Mouse (Mus musculus) forebrain, embryonic 12.5 days (tissue): ENCODE measurements around the gene Dennd4b. TPM values are rescaled to one million over a fixed set of nuclear protein-coding genes. Genes with fewer than 3 reads are reported as not detected.

ENCODE experiments used
- ATAC-seq: fragments of 200-750 bp; cut with Nextera tagmentation; 2 replicates; pipeline ENCODE4 v1.8.0; 2017; ENCODE audit warnings: moderate TSS enrichment; ENCODE audit not compliant: low FRiP score
- H3K27ac ChIP-seq: fragments of 300-500 bp; sonication (generic); 2 replicates; pipeline ENCODE4 v1.5.1; 2016; ENCODE audit warnings: mild to moderate bottlenecking
- H3K27me3 ChIP-seq: fragments of 300-500 bp; sonication (generic); 2 replicates; pipeline ENCODE4 v1.6.1; 2016; ENCODE audit warnings: mild to moderate bottlenecking
- H3K36me3 ChIP-seq: fragments of 300-500 bp; sonication (generic); replicated peaks from 2 replicates; pipeline ENCODE4 v1.6.1; 2016; ENCODE audit warnings: mild to moderate bottlenecking
- H3K4me1 ChIP-seq: fragments of 300-500 bp; sonication (generic); 2 replicates; pipeline ENCODE4 v1.6.1; 2016
- H3K4me2 ChIP-seq: fragments of 300-500 bp; sonication (generic); 2 replicates; pipeline ENCODE4 v1.6.1; 2016; ENCODE audit warnings: mild to moderate bottlenecking, moderate library complexity
- H3K4me3 ChIP-seq: fragments of 300-500 bp; sonication (generic); replicated peaks from 2 replicates; pipeline ENCODE4 v1.5.1; 2016; ENCODE audit warnings: mild to moderate bottlenecking
- H3K9ac ChIP-seq: fragments of 300-500 bp; sonication (generic); 2 replicates; pipeline ENCODE4 v1.6.1; 2016; ENCODE audit warnings: mild to moderate bottlenecking
- H3K9me3 ChIP-seq: fragments of 300-500 bp; sonication (generic); 2 replicates; pipeline ENCODE4 v1.6.1; 2016
- WGBS: fragments of 180-500 bp; shearing (Covaris S2); methylation state at CpG from one replicate; pipeline ENCODE4 v1.1.7; 2016; 5-methylcytosine and 5-hydroxymethylcytosine counted together
- polyA plus RNA-seq: library from polyadenylated mRNA; unstranded; fragments of >200 nt; fragmentation: Nextera tagmentation; extraction: Ambion mirVana; gene quantifications from 2 replicates; pipeline ENCODE4 v1.2.1, GENCODE M21; 2016

Dennd4b gene
- polyA plus RNA-seq, 1 experiment from 2014 or later, result 6.0 TPM

DNA sequence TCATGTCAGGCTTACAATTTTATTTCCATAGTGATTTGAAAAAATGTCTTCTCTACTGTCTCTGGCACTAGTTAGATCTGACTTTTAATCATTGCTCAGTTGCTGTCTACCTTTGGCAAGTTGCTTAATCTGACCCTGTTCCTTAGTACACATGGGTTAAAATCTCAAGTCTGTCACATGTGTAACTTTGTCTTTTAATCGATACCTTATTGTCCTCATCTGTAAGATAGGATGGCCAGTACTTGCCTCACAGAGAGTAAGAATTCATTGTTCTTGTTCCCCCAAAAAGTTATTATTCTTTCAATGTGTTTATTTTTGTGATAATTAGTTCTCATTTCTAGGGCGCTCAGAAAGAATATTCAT lies 27.0 kb downstream of the Dennd4b start:
- peaks cover 23% of the 10 kb centered on the region for H3K4me1 ChIP-seq
- no peaks in the 10 kb centered on the region for H3K9me3 ChIP-seq
- no peaks in the 10 kb centered on the region for H3K36me3 ChIP-seq
- peak overlapping the region; percentile 57 for H3K4me2 ChIP-seq
- no peaks in the 10 kb centered on the region for H3K27me3 ChIP-seq
- ATAC-seq, result no peak
- H3K27ac ChIP-seq, result peak overlapping the region; percentile 99
- H3K4me3 ChIP-seq, result peak overlapping the region; percentile 88
- 41% methylated on average over 2 of the region's 2 CpGs for WGBS
- peak overlapping the region; percentile 62 for H3K9ac ChIP-seq

DNA sequence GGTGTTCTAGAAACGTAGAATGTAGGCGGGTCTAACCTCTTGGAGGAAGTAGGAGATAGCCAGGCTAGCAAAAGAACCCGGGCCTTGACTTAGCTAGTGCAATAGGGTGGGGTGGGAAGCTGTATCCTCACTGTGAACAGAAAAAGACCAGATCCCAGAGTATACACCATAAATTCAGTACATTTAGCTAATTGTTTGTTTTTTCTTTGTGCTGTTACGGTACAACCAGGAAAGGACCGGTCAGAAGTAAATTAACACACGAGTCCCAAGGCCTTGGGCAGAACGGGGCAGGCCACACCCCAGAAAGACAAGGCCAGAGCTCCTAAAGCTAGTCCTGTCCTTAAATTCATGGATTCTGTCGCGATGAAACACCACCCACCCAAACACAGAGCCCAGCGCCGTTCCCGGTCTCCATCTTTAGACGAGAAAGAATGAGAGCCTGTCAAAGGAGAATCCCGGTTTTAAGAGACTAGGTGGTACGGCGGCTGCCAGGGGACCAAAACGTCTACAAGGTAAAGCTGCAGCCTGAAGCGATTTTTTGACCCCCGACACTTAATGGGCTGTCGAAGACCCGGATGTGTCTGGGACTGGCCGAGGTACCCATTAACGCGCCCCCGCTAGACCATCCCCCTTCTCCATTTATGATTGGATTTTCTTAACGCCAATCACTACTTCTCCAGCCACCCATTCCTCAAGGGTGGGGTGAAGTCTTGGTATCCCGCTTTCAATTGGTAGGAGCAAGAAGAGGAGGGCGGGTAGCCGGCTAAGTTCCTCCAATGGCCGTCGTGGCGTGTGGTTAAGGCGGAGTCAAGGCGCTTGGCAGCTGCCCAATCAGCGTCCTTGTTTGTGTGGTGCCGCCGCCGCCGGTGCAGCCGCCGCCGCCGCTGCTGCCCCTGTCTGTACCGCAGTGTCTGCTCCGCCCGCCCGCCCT lies 27.6 kb downstream of the Dennd4b start, which contains the start of gene Gatad2b:
TSS of gene Gatad2b (plus strand) at position 834 of the 931 bp plus-strand sequence.
- Histone ChIP-seq H3K27ac (peak within 1 kb of the TSS; percentile 99), H3K4me1 (peaks cover 23% of the 10 kb centered on the region), H3K4me2 (peak within 1 kb of the TSS; percentile 93), H3K27me3 (no peaks in the 10 kb centered on the region), H3K36me3 (no peaks in the 10 kb centered on the region), H3K9ac (peak within 1 kb of the TSS; percentile 96), H3K4me3 (peak within 1 kb of the TSS; percentile 88), H3K9me3 (no peaks in the 10 kb centered on the region)
- ATAC-seq, result peak; percentile 98
- under 1% methylated on average over 44 of the region's 47 CpGs for WGBS

GRCm38 (mm10) chr3:90293352-90294063 lies 28.5 kb downstream of the Dennd4b start:
- under 1% methylated on average over 35 of the region's 68 CpGs for WGBS
- peak; percentile 65 for ATAC-seq
- Histone ChIP-seq H3K4me2 (peak overlapping the region; percentile 93), H3K27me3 (no peaks in the 10 kb centered on the region), H3K27ac (peak overlapping the region; percentile 99), H3K36me3 (no peaks in the 10 kb centered on the region; the same call in 1 of the 2 replicates), H3K4me1 (peaks cover 23% of the 10 kb centered on the region), H3K4me3 (peak overlapping the region; percentile 88), H3K9me3 (no peaks in the 10 kb centered on the region), H3K9ac (peak overlapping the region; percentile 96)

DNA sequence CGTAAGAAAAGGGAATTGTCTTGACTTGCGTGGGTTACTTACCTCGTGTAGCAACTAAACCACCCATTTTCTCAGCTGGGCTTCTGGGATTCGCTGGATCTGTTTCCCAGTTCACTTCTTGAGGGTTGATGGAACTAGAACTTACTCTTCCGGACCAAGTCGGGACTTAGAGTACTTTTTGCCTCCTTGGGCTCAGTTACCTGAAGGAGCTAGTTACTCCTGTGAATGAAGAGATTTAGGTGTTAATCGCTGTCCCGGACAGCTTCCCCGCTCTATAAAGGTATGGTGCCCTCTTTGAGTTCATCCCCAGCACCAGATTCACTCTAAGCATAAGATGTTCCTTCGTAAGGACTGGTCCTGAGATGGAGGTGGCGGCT lies 29.1 kb downstream of the Dennd4b start:
- Histone ChIP-seq H3K27ac (peak overlapping the region; percentile 99), H3K4me1 (peaks cover 23% of the 10 kb centered on the region), H3K9me3 (no peaks in the 10 kb centered on the region), H3K9ac (peak overlapping the region; percentile 96), H3K4me3 (peak overlapping the region; percentile 88), H3K27me3 (no peaks in the 10 kb centered on the region), H3K4me2 (peak overlapping the region; percentile 93), H3K36me3 (no peaks in the 10 kb centered on the region; the same call in 1 of the 2 replicates)
- 2% methylated on average over 11 of the region's 11 CpGs for WGBS
- ATAC-seq, result no peak

DNA sequence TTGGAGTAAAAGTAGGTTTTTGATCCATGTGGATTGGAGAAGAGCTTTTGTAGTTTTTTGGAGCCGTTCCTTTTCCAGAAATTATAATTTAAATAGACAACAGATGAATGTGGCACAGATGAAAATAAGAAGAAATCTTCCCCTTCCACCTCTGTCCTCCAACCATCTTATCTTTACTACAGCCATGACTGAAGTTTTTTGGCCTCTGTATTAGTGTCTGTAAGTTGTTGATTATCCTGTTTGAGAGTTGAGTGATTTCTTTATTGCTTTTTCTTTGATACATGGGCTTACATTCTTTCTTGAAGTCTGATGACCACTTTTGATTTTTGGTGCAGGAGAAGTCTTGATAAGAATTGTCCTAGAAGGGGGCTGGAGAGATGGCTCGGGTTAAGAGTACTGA lies 29.7 kb downstream of the Dennd4b start:
- Histone ChIP-seq H3K36me3 (no peaks in the 10 kb centered on the region; the same call in 1 of the 2 replicates), H3K9ac (peak overlapping the region; percentile 96), H3K27ac (no peak overlapping the region), H3K4me1 (peaks cover 23% of the 10 kb centered on the region), H3K4me2 (peak overlapping the region; percentile 93), H3K27me3 (no peaks in the 10 kb centered on the region), H3K4me3 (peak overlapping the region; percentile 88), H3K9me3 (no peaks in the 10 kb centered on the region)
- ATAC-seq, result no peak
- 80% methylated on average over 2 of the region's 2 CpGs for WGBS

- Histone ChIP-seq H3K27ac (no peak overlapping the region), H3K9ac (no peak overlapping the region), H3K36me3 (no peaks in the 10 kb centered on the region), H3K9me3 (no peaks in the 10 kb centered on the region), H3K27me3 (no peaks in the 10 kb centered on the region), H3K4me1 (no peaks in the 10 kb centered on the region), H3K4me3 (no peak overlapping the region), H3K4me2 (no peak overlapping the region)
- no peak for ATAC-seq
- 86% methylated on average over 3 of the region's 3 CpGs for WGBS
Measured at GRCm38 (mm10) chr3:90305801-90306200, 40.8 kb downstream of the Dennd4b start.

- no peaks in the 10 kb centered on the region for H3K4me1 ChIP-seq
- H3K27me3 ChIP-seq, result no peaks in the 10 kb centered on the region
- H3K27ac ChIP-seq, result no peak overlapping the region
- H3K9me3 ChIP-seq, result no peaks in the 10 kb centered on the region
- H3K36me3 ChIP-seq, result peaks cover 3% of the 10 kb centered on the region
- no peak overlapping the region for H3K9ac ChIP-seq
- H3K4me2 ChIP-seq, result no peak overlapping the region
- no peak for ATAC-seq
- no peak overlapping the region for H3K4me3 ChIP-seq
Measured at GRCm38 (mm10) chr3:90309589-90309988, 44.6 kb downstream of the Dennd4b start.

GRCm38 (mm10) chr3:90313367-90313766 lies 48.4 kb downstream of the Dennd4b start:
- ATAC-seq, result no peak
- H3K4me2 ChIP-seq, result no peak overlapping the region
- no peaks in the 10 kb centered on the region for H3K4me1 ChIP-seq
- no peaks in the 10 kb centered on the region for H3K9me3 ChIP-seq
- H3K27ac ChIP-seq, result no peak overlapping the region
- no peak overlapping the region for H3K9ac ChIP-seq
- no peak overlapping the region for H3K4me3 ChIP-seq
- H3K36me3 ChIP-seq, result peaks cover 3% of the 10 kb centered on the region
- no peaks in the 10 kb centered on the region for H3K27me3 ChIP-seq

- Histone ChIP-seq H3K27me3 (no peaks in the 10 kb centered on the region), H3K4me3 (no peak overlapping the region), H3K9me3 (no peaks in the 10 kb centered on the region), H3K4me2 (no peak overlapping the region), H3K9ac (no peak overlapping the region), H3K4me1 (no peaks in the 10 kb centered on the region), H3K36me3 (peaks cover 3% of the 10 kb centered on the region), H3K27ac (no peak overlapping the region)
- ATAC-seq, result no peak
Measured at GRCm38 (mm10) chr3:90314241-90314640, 49.3 kb downstream of the Dennd4b start.

- no peaks in the 10 kb centered on the region for H3K36me3 ChIP-seq
- peak overlapping the region; percentile 32 for H3K4me2 ChIP-seq
- no peaks in the 10 kb centered on the region for H3K27me3 ChIP-seq
- peaks cover 25% of the 10 kb centered on the region for H3K4me1 ChIP-seq
- peak; percentile 67 for ATAC-seq
- no peaks in the 10 kb centered on the region for H3K9me3 ChIP-seq
- H3K9ac ChIP-seq, result no peak overlapping the region
- 53% methylated on average over 6 of the region's 6 CpGs for WGBS
- peak overlapping the region; percentile 89 for H3K27ac ChIP-seq
- H3K4me3 ChIP-seq, result no peak overlapping the region
Measured at GRCm38 (mm10) chr3:90322289-90322688, 57.3 kb downstream of the Dennd4b start.

DNA sequence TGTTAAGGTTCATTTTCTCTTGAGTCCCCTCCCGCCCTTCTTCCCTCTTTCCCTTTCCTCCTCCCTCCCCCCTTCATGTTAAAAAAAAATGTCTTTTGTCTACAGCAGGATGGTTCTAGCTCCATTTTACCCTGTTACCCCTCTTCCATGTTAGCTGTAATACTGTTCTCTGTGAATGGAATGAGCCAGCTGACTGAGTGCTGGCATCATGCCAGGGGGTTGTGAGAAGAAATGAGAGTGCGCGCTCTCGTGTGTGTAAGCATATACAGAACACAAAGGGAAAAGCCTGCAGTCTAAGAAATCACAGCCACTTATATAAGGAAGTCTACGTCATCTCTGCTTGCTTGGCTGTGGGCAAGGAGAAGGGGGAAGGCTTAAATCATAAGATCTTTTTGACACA lies 58.1 kb downstream of the Dennd4b start:
- peak; percentile 93 for ATAC-seq
- Histone ChIP-seq H3K4me2 (peak overlapping the region; percentile 38), H3K27ac (peak overlapping the region; percentile 89), H3K9ac (no peak overlapping the region), H3K4me3 (no peak overlapping the region), H3K27me3 (no peaks in the 10 kb centered on the region), H3K36me3 (no peaks in the 10 kb centered on the region), H3K4me1 (peaks cover 25% of the 10 kb centered on the region), H3K9me3 (no peaks in the 10 kb centered on the region)
- 18% methylated on average over 5 of the region's 5 CpGs for WGBS
